Mouse (Mus musculus) macrophage (primary cell): Measurements from ENCODE around the gene Ccdc54. TPM values are rescaled to one million over a fixed set of nuclear protein-coding genes. Genes with fewer than 3 reads are reported as not detected.

Experiments
- H3K27ac ChIP-seq: fragments of 350-480 bp; formaldehyde crosslinking; 2 replicates; pipeline ENCODE4 v1.9.0; 2021
- H3K36me3 ChIP-seq: fragments of 350-480 bp; formaldehyde crosslinking; 2 replicates; pipeline ENCODE4 v1.9.0; 2021; ENCODE audit errors: inconsistent target
- H3K4me3 ChIP-seq: fragments of 350-480 bp; formaldehyde crosslinking; 2 replicates; pipeline ENCODE4 v1.9.0; 2021; ENCODE audit errors: inconsistent target
- H3K79me2 ChIP-seq: fragments of 350-480 bp; formaldehyde crosslinking; 2 replicates; pipeline ENCODE4 v1.9.0; 2021; ENCODE audit errors: inconsistent target
- WGBS: methylation state at CpG from one replicate; pipeline ENCODE4 v1.1.7; 2026; ENCODE audit warnings: inconsistent platforms; ENCODE audit not compliant: missing documents; 5-methylcytosine and 5-hydroxymethylcytosine counted together
- polyA plus RNA-seq: library from polyadenylated mRNA; stranded (reverse); fragments of 250-400 nt; gene quantifications from 3 replicates; pipeline ENCODE4 v1.2.4, GENCODE M21; 2018; ENCODE audit warnings: inconsistent platforms

Ccdc54 gene
- polyA plus RNA-seq, 1 experiment from 2014 or later = 0.11 TPM

GRCm38 (mm10) chr16:50587139-50587538, 3.8 kb downstream of the Ccdc54 start:
- H3K27ac ChIP-seq = peak overlapping the region; percentile 91
- H3K36me3 ChIP-seq = no peaks in the 10 kb centered on the region
- no peaks in the 10 kb centered on the region for H3K79me2 ChIP-seq
- H3K4me3 ChIP-seq = no peak overlapping the region
- 97% methylated on average over 7 of the region's 7 CpGs for WGBS

DNA sequence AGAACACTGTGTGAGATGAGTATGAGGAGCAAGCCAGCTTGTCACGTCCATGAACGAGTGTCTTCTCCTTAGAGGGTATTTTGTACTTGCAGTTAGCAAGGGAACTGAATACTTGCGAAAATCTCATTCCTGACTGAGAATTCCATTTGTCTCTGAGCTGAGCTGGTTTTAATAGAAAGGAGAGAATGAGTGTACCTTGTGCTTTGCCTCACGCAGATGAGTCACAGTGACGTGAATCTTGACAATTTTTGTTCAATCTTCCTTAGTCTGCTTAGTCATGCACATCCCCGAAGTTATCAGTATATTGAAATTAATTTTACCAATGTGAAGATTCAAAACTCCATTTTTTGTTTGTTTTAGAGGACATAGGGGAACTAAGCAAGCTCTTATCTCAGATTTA, 12.6 kb downstream of the Ccdc54 start:
- no peaks in the 10 kb centered on the region for H3K36me3 ChIP-seq
- H3K79me2 ChIP-seq = no peaks in the 10 kb centered on the region
- no peak overlapping the region for H3K4me3 ChIP-seq
- H3K27ac ChIP-seq = no peak overlapping the region
- 97% methylated on average over 6 of the region's 6 CpGs for WGBS

DNA sequence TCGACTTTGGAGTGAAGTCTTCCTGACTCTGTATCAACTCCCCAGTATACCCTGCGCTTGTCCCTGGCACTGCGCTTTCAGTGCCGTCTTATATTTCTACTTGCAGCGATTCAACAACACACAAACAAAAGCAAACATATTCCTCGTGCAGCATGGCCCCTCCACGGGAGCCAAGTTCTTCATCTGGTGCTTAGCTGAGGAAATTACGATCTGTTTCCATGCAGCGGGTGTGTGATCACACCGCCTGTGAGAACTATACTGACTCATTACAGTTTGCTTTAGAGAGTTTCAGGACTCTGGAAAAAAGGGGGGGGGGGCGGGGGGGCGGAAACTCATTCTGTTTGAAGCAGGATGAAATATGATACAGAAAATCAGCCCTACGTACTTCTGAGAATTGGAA, 18.4 kb downstream of the Ccdc54 start:
- H3K36me3 ChIP-seq = no peaks in the 10 kb centered on the region
- 92% methylated on average over 13 of the region's 13 CpGs for WGBS
- no peak overlapping the region for H3K4me3 ChIP-seq
- no peak overlapping the region for H3K27ac ChIP-seq
- H3K79me2 ChIP-seq = no peaks in the 10 kb centered on the region

DNA sequence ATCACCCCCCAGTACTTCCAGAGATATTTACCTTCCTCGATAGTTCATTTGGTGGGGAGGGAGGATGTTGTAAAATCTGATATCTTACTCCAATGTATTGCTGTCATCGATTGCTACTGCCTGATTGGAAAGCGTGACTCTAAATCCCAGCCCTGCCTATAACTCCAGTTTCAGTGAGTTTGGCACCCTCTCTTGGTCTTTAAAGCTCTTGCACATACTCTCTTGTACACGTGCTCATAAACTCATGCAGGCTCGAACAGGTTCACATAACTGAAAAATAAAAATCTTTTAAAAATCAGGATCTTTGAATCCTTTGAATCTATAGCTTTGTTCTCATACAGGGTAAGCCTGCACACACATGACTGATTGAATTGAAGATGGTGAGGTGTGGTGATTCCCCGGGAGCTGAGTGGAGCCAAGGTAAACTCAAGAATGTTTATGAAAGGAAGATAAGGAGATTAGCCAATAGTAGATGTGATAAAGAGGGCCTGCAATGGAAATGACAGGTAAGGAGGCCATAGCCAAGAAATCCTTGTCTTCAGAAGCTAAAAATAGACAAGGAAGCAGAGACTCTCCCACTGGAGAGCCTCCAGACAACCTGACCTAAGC, 31.7 kb downstream of the Ccdc54 start:
- Histone ChIP-seq H3K4me3 (no peak overlapping the region), H3K79me2 (no peaks in the 10 kb centered on the region), H3K36me3 (no peaks in the 10 kb centered on the region), H3K27ac (no peak overlapping the region)
- 86% methylated on average over 6 of the region's 6 CpGs for WGBS

DNA sequence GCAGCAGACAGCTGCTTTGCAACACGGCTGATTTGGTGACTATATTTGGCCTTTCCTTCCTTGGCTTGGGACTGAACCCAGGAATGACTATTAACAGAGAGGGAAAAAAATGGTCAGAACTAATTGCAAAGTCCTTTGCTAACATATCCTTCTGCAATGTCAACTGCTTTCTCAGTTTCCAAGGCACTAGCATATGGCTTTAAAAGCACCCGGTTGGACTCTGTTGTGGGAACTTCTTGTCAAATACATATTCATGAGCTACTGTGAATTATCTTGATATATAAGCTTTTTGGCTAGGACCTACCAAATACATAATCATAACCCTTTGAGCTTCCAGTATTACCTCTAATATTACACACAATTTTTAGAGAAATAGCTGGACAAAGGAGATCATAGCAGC, 37.1 kb downstream of the Ccdc54 start:
- WGBS = 87% methylated on average over 2 of the region's 2 CpGs
- H3K4me3 ChIP-seq = no peak overlapping the region
- H3K27ac ChIP-seq = no peak overlapping the region
- H3K79me2 ChIP-seq = no peaks in the 10 kb centered on the region
- H3K36me3 ChIP-seq = no peaks in the 10 kb centered on the region

- H3K36me3 ChIP-seq = no peaks in the 10 kb centered on the region
- H3K79me2 ChIP-seq = no peaks in the 10 kb centered on the region
- WGBS = 12% methylated on average over 7 of the region's 7 CpGs
- H3K27ac ChIP-seq = no peak overlapping the region
- no peak overlapping the region for H3K4me3 ChIP-seq
These were observed 39.0 kb downstream of the Ccdc54 start for GRCm38 (mm10) chr16:50551871-50552528.

GRCm38 (mm10) chr16:50550927-50551326, 40.0 kb downstream of the Ccdc54 start:
- Histone ChIP-seq H3K36me3 (no peaks in the 10 kb centered on the region), H3K4me3 (no peak overlapping the region), H3K27ac (no peak overlapping the region), H3K79me2 (no peaks in the 10 kb centered on the region)
- 83% methylated on average over 5 of the region's 5 CpGs for WGBS

- no peak overlapping the region for H3K27ac ChIP-seq
- no peak overlapping the region for H3K4me3 ChIP-seq
- no peaks in the 10 kb centered on the region for H3K79me2 ChIP-seq
- 73% methylated on average over 5 of the region's 5 CpGs for WGBS
- no peaks in the 10 kb centered on the region for H3K36me3 ChIP-seq
These were observed 48.2 kb downstream of the Ccdc54 start for GRCm38 (mm10) chr16:50542554-50543333.

Other genes starting within 250 kb of the Ccdc54 start
- 17.5 to 23.0 TPM (median 17.8 TPM) in 3 replicates for gene Bbx, start 158.8 kb downstream of the Ccdc54 start, polyA plus RNA-seq